Mouse (Mus musculus): ENCODE data around the gene Nbea. TPM values are rescaled to one million over a fixed set of nuclear protein-coding genes. Genes with fewer than 3 reads are reported as not detected.
A peak's percentile ranks its signal among the peaks of the same experiment; 100 is the strongest.
"Not testable (repeated sequence)": the region's sequence is repeated elsewhere in the genome, so short reads cannot be mapped to it uniquely, and the experiment has no call there.

Gene Nbea
- polyA plus RNA-seq, 1 experiment from 2014 or later, result 6.4 TPM

DNA sequence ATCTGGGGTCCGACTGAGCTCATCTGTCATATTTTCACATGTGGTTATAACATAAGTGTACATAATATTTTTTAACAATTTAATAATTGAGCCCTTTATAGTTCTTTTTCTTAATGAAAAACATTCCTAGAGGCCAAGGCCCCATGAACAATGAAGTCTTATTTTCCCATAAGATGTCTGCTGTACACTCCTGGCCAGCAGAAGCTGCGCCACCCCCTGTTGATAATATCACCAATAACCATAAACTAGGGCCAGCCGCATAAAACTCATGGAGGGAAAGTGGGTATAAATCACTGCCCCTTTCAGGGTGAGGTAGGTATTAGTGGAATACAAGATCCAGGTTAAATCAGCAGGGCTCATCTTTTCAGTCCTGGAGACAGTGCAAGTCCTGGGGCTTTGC lies 537.1 kb downstream of the Nbea start:
- no peak for ATAC-seq (ENCODE audit: low FRiP score, low TSS enrichment)
- peaks cover 9% of the 10 kb centered on the region; the same call in 1 of the 2 replicates for H3K4me1 ChIP-seq (ENCODE audit: insufficient read depth, low read length)
- no peaks in the 10 kb centered on the region for H3K9me3 ChIP-seq (ENCODE audit: low read length)
- H3K4me3 ChIP-seq (ENCODE audit: low read length), result no peak overlapping the region
- H3K27me3 ChIP-seq (ENCODE audit: insufficient read depth, low read length), result no peaks in the 10 kb centered on the region
- no peak overlapping the region for H3K4me2 ChIP-seq (replicated peaks; ENCODE audit: low read depth, low read length)
- no peak overlapping the region for H3K27ac ChIP-seq (ENCODE audit: low read length)
- H3K36me3 ChIP-seq (ENCODE audit: insufficient read depth, low read length), result no peaks in the 10 kb centered on the region; the same call in 1 of the 2 replicates
- H3K9ac ChIP-seq (replicated peaks; ENCODE audit: low read length), result no peak overlapping the region
- 81% methylated on average over 3 of the region's 3 CpGs for WGBS

DNA sequence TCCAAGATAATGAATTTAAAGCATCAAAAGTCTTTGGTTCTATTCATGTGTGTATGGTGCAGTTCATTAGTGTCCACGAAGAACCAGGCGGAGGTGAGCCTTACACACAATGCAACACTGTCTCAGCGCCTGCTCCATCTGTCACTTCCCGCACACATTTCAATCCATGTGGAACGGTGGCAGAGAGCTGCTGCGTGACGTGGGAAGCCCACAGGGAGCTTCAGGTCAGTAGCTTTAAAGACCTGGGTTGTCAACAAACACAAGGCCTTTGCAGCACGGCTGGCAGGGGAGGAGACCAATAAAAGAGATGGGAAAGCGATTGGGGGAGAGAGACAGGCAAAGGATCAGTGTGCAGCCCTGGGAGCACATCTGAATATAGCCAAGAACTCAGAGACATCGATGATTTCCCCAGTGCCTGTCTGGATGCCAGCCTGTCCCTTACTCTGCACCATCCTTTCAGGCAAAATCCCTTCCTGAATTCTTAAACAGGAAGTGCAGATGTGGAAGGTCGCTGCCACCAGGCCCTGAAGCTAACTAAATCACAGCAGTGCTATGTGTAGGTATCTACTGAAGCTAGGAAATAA lies 539.4 kb downstream of the Nbea start:
- no peaks in the 10 kb centered on the region for H3K9me3 ChIP-seq (ENCODE audit: low read length)
- H3K4me3 ChIP-seq (ENCODE audit: low read length), result no peak overlapping the region
- 46% methylated on average over 11 of the region's 11 CpGs for WGBS
- no peak overlapping the region for H3K9ac ChIP-seq (replicated peaks; ENCODE audit: low read length)
- H3K27me3 ChIP-seq (ENCODE audit: insufficient read depth, low read length), result no peaks in the 10 kb centered on the region
- 0 out of 2 replicates have a peak, but pooled peaks have one; percentile 6 for ATAC-seq (ENCODE audit: low FRiP score, low TSS enrichment)
- H3K36me3 ChIP-seq (ENCODE audit: insufficient read depth, low read length), result no peaks in the 10 kb centered on the region; the same call in 1 of the 2 replicates
- no peak overlapping the region for H3K27ac ChIP-seq (ENCODE audit: low read length)
- no peak overlapping the region for H3K4me2 ChIP-seq (replicated peaks; ENCODE audit: low read depth, low read length)
- peaks cover 2% of the 10 kb centered on the region; the same call in 1 of the 2 replicates for H3K4me1 ChIP-seq (ENCODE audit: insufficient read depth, low read length)

DNA sequence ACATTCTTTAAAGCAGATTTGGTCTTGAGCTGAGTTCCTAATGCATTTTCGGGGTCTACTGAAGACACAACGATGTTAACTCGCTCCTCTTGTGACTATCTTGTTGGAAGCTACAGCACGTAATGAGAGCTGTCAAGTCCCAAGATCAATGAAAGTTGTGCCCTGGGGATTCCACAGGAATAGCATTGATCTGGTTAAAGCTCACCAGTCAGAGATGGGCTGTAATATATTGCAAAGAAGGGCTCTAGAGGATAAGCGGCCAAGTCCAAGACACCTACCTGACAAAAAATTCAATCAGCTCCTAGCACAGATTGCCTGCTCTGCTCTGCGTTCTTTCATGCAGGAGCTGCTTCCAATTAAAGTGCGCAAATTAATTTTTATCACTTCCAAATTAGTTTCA lies 545.8 kb downstream of the Nbea start:
- peaks cover 4% of the 10 kb centered on the region; the same call in 1 of the 2 replicates for H3K4me1 ChIP-seq (ENCODE audit: insufficient read depth, low read length)
- H3K9ac ChIP-seq (replicated peaks; ENCODE audit: low read length), result no peak overlapping the region
- H3K36me3 ChIP-seq (ENCODE audit: insufficient read depth, low read length), result no peaks in the 10 kb centered on the region; the same call in 1 of the 2 replicates
- H3K27ac ChIP-seq (ENCODE audit: low read length), result no peak overlapping the region
- WGBS, result 88% methylated on average over 7 of the region's 7 CpGs
- no peaks in the 10 kb centered on the region for H3K27me3 ChIP-seq (ENCODE audit: insufficient read depth, low read length)
- H3K4me3 ChIP-seq (ENCODE audit: low read length), result no peak overlapping the region
- no peak for ATAC-seq (ENCODE audit: low FRiP score, low TSS enrichment)
- H3K9me3 ChIP-seq (ENCODE audit: low read length), result no peaks in the 10 kb centered on the region
- H3K4me2 ChIP-seq (replicated peaks; ENCODE audit: low read depth, low read length), result no peak overlapping the region

- Histone ChIP-seq H3K9ac (replicated peaks; ENCODE audit: low read length) (no peak overlapping the region), H3K4me3 (ENCODE audit: low read length) (no peak overlapping the region), H3K27ac (ENCODE audit: low read length) (no peak overlapping the region), H3K27me3 (ENCODE audit: insufficient read depth, low read length) (no peaks in the 10 kb centered on the region), H3K36me3 (ENCODE audit: insufficient read depth, low read length) (no peaks in the 10 kb centered on the region), H3K4me1 (ENCODE audit: insufficient read depth, low read length) (peaks cover 4% of the 10 kb centered on the region; the same call in 1 of the 2 replicates), H3K4me2 (replicated peaks; ENCODE audit: low read depth, low read length) (no peak overlapping the region), H3K9me3 (ENCODE audit: low read length) (no peaks in the 10 kb centered on the region)
- ATAC-seq (ENCODE audit: low FRiP score, low TSS enrichment), result peak; percentile 76; the same call in 1 of the 2 replicates
- 11% methylated on average over 8 of the region's 8 CpGs for WGBS
These were observed 547.8 kb downstream of the Nbea start for GRCm38 (mm10) chr3:55635542-55636172.

- Histone ChIP-seq H3K9ac (replicated peaks; ENCODE audit: low read length) (no peak overlapping the region), H3K27ac (ENCODE audit: low read length) (no peak overlapping the region), H3K36me3 (ENCODE audit: insufficient read depth, low read length) (peaks cover 5% of the 10 kb centered on the region; the same call in 1 of the 2 replicates), H3K4me3 (ENCODE audit: low read length) (no peak overlapping the region), H3K9me3 (ENCODE audit: low read length) (no peaks in the 10 kb centered on the region), H3K4me2 (replicated peaks; ENCODE audit: low read depth, low read length) (no peak overlapping the region), H3K4me1 (ENCODE audit: insufficient read depth, low read length) (no peaks in the 10 kb centered on the region), H3K27me3 (ENCODE audit: insufficient read depth, low read length) (no peaks in the 10 kb centered on the region)
- WGBS, result 88% methylated on average over 4 of the region's 4 CpGs
- no peak for ATAC-seq (ENCODE audit: low FRiP score, low TSS enrichment)
These were observed 556.4 kb downstream of the Nbea start for GRCm38 (mm10) chr3:55627054-55627453.

DNA sequence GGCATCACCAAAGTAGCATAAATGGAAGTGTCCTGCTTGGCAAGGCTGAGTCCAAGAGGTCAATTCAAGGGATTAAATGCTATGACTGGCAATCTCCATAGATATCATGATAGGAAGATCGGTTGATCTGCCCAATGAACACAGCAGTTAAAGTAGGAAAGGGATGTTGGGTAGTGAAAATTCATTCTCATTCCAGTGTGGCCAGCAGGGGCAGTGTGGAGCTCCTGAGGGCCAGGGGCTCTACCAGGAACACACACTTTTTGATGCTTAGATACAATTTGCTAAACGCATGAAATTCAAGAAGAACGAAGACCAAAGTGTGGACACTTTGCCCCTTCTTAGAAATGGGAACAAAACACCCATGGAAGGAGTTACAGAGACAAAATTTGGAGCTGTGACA lies 561.5 kb downstream of the Nbea start:
- not testable (repeated sequence) for ATAC-seq (ENCODE audit: low FRiP score, low TSS enrichment); H3K9ac ChIP-seq (replicated peaks; ENCODE audit: low read length); H3K4me3 ChIP-seq (ENCODE audit: low read length); H3K4me1 ChIP-seq (ENCODE audit: insufficient read depth, low read length); H3K4me2 ChIP-seq (replicated peaks; ENCODE audit: low read depth, low read length); H3K27ac ChIP-seq (ENCODE audit: low read length); H3K9me3 ChIP-seq (ENCODE audit: low read length); H3K27me3 ChIP-seq (ENCODE audit: insufficient read depth, low read length); H3K36me3 ChIP-seq (ENCODE audit: insufficient read depth, low read length)
- 91% methylated on average over 3 of the region's 3 CpGs for WGBS

- Histone ChIP-seq H3K27ac (ENCODE audit: low read length) (no peak overlapping the region), H3K4me2 (replicated peaks; ENCODE audit: low read depth, low read length) (no peak overlapping the region), H3K36me3 (ENCODE audit: insufficient read depth, low read length) (no peaks in the 10 kb centered on the region), H3K4me1 (ENCODE audit: insufficient read depth, low read length) (no peaks in the 10 kb centered on the region), H3K27me3 (ENCODE audit: insufficient read depth, low read length) (no peaks in the 10 kb centered on the region), H3K4me3 (ENCODE audit: low read length) (no peak overlapping the region), H3K9ac (replicated peaks; ENCODE audit: low read length) (no peak overlapping the region), H3K9me3 (ENCODE audit: low read length) (no peaks in the 10 kb centered on the region)
- ATAC-seq (ENCODE audit: low FRiP score, low TSS enrichment), result no peak
- WGBS, result 88% methylated on average over 3 of the region's 3 CpGs
These were observed 565.1 kb downstream of the Nbea start for GRCm38 (mm10) chr3:55618396-55618795.

- H3K9me3 ChIP-seq (ENCODE audit: low read length), result no peaks in the 10 kb centered on the region
- no peak overlapping the region for H3K9ac ChIP-seq (replicated peaks; ENCODE audit: low read length)
- H3K4me2 ChIP-seq (replicated peaks; ENCODE audit: low read depth, low read length), result no peak overlapping the region
- H3K4me1 ChIP-seq (ENCODE audit: insufficient read depth, low read length), result no peaks in the 10 kb centered on the region
- ATAC-seq (ENCODE audit: low FRiP score, low TSS enrichment), result no peak
- H3K36me3 ChIP-seq (ENCODE audit: insufficient read depth, low read length), result no peaks in the 10 kb centered on the region
- H3K27me3 ChIP-seq (ENCODE audit: insufficient read depth, low read length), result no peaks in the 10 kb centered on the region
- H3K4me3 ChIP-seq (ENCODE audit: low read length), result no peak overlapping the region
- 52% methylated on average over 5 of the region's 5 CpGs for WGBS
- no peak overlapping the region for H3K27ac ChIP-seq (ENCODE audit: low read length)
These were observed 570.9 kb downstream of the Nbea start for GRCm38 (mm10) chr3:55612459-55613115.

- 60% methylated on average over 5 of the region's 5 CpGs for WGBS
- no peaks in the 10 kb centered on the region for H3K27me3 ChIP-seq (ENCODE audit: insufficient read depth, low read length)
- H3K4me2 ChIP-seq (replicated peaks; ENCODE audit: low read depth, low read length), result no peak overlapping the region
- no peaks in the 10 kb centered on the region for H3K4me1 ChIP-seq (ENCODE audit: insufficient read depth, low read length)
- H3K27ac ChIP-seq (ENCODE audit: low read length), result no peak overlapping the region
- no peak overlapping the region for H3K4me3 ChIP-seq (ENCODE audit: low read length)
- H3K9ac ChIP-seq (replicated peaks; ENCODE audit: low read length), result no peak overlapping the region
- H3K36me3 ChIP-seq (ENCODE audit: insufficient read depth, low read length), result no peaks in the 10 kb centered on the region
- H3K9me3 ChIP-seq (ENCODE audit: low read length), result no peaks in the 10 kb centered on the region
- no peak for ATAC-seq (ENCODE audit: low FRiP score, low TSS enrichment)
These were observed 571.5 kb downstream of the Nbea start for GRCm38 (mm10) chr3:55612023-55612422.

- WGBS, result 89% methylated on average over 11 of the region's 12 CpGs
- no peak overlapping the region for H3K4me2 ChIP-seq (replicated peaks; ENCODE audit: low read depth, low read length)
- no peak overlapping the region for H3K27ac ChIP-seq (ENCODE audit: low read length)
- no peak for ATAC-seq (ENCODE audit: low FRiP score, low TSS enrichment)
- H3K9ac ChIP-seq (replicated peaks; ENCODE audit: low read length), result no peak overlapping the region
- H3K4me3 ChIP-seq (ENCODE audit: low read length), result no peak overlapping the region
- H3K4me1 ChIP-seq (ENCODE audit: insufficient read depth, low read length), result no peaks in the 10 kb centered on the region
- no peaks in the 10 kb centered on the region for H3K27me3 ChIP-seq (ENCODE audit: insufficient read depth, low read length)
- no peaks in the 10 kb centered on the region for H3K9me3 ChIP-seq (ENCODE audit: low read length)
- H3K36me3 ChIP-seq (ENCODE audit: insufficient read depth, low read length), result no peaks in the 10 kb centered on the region
These were observed 573.3 kb downstream of the Nbea start for GRCm38 (mm10) chr3:55610191-55610590.

All from kidney, embryonic 16.5 days (tissue).